Mouse (Mus musculus): ENCODE data around the gene Tctn1.

GRCm38 (mm10) chr5:122219655-122220629 is 44.3 kb downstream of the Tctn1 start:
- TF ChIP-seq GATA1 (IDR thresholded peaks at IDR 0.05; ENCODE audit: borderline replicate concordance, low read length) (no peak), CTCF (IDR thresholded peaks at IDR 0.05; ENCODE audit: low read depth, low read length) (no peak), POLR2AphosphoS5 (IDR thresholded peaks at IDR 0.05; ENCODE audit: insufficient replicate concordance, low read depth, low read length) (no peak), TAL1 (conservative IDR thresholded peaks at IDR 0.05; ENCODE audit: low read depth, low read length) (no peak), GATA2 (IDR thresholded peaks at IDR 0.05; ENCODE audit: borderline replicate concordance, low read depth, low read length) (no peak)
